Mouse (Mus musculus): ENCODE data around the gene Phldb2.

Phldb2 gene

DNA sequence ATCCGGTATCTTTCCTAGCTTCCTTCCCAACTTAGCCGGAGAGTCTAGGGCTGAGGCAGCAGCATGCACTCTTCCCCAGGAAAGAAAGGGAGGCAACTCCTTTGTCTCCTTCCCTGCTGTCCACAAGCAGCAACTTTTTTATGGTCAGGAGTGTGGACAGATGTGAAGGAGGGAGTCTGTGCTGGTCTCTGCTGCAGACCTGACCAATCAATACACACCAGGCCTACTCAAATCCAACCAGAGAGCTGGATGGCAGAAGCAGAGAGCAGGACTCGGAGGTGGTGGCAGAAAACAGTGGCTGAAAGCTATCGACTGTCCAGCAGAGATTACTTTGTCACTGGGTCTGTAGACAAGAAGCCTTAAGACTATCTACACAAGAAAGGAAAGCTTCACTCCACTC lies at the start of gene Phldb2:
TSS of gene Phldb2 (minus strand) at position 205 of the 400 bp plus-strand sequence.
- in situ Hi-C loops (cut with MseI, MboI), result loop anchor here in 1 of 2 experiments (25.0 kb wide), 1 partner anchor 191 kb away; no protein-coding TSS in a partner anchor

DNA sequence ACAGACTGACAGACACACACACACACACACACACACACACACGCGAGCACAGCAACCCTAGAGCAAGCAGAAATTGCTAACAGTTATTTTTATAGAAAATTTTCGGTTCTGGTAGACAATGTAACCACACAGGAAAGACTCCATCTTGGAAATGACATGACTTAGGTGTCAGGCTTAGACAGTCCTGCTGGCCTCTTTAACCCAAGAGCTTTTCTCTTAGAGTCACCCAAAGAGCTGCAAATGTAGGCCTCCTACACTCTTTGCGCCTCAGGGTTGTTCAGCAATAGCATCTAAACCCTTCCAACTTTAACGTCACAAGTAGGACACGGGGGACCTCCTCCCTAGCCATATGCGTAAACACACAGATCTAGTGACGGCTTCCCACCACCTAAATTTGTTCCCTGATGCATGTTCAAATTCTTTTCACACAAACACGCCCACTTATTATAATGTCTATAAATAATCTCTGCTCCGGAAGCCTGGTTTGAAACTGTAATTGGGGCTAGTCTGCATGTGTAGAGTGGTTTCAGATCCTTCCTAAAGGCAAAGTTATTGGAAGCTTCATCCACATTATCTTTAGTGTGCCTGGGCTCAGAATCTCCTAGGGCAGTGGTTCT lies 48.3 kb upstream of the Phldb2 start:
- in situ Hi-C loops (cut with MseI, MboI), result no loop called here

GRCm38 (mm10) chr16:46000976-46001375 lies 47.6 kb upstream of the Phldb2 start:
- in situ Hi-C loops (cut with MseI, MboI), result no loop called here

- in situ Hi-C loops (cut with MseI, MboI), result no loop called here
Observed at GRCm38 (mm10) chr16:45999374-46000191, 46.2 kb upstream of the Phldb2 start.

DNA sequence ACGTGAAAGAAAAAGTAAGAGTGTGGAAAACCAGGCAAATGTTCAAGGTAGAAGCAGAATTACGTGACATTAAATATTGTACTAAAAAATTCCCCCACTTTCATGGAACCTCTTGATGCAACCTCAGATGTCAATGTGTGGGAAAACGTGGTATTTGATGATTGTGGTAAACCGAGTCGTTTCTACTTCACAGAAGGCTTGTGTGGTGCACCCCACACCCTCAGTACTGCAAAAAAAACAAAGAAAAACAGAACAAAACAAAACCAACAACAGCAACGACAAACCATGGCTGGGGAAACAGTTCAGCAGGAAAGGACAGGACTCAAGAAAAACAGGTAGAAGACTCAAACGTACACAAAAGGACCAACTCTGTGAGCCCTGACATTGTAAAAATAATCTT lies 44.8 kb upstream of the Phldb2 start:
- in situ Hi-C loops (cut with MseI, MboI), result no loop called here

DNA sequence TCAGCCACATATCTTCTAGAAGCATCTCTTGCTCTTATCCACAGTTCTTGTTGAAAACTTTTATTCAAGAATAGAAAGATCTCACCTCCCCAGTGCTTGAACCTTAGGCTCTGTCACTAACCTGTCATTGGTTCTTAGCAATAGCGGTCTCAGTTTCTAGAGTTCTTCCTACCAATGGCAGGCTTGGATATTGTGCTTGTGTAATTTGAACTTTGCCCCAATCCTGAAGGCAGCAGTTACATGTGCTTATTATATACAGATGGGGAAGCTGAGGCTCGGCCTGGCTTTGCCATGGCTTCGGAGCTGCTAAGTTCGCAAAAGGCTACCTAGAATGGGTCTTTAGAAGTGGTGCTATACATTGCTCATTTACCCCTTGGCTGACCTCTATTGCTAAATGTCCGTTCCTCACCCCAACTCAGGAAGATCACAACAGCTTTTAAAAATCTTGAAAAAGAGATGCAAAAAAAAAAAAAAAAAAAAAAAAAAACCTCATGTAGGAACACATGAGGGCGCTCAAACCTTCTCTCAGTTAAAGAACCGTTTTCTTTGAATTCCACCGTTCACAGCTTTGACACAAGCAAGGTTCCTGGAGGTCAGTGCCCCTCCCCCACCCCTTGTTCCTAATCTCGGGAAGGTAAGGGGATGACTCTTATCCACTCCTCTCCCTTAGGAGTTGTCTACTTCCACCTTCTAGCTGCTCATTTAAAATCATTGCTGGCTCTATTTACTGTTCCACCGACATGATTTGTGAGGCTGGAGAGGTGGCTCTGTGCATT lies 37.7 kb upstream of the Phldb2 start:
- in situ Hi-C loops (cut with MseI, MboI), result no loop called here

GRCm38 (mm10) chr16:45986236-45986635 lies 32.8 kb upstream of the Phldb2 start:
- in situ Hi-C loops (cut with MseI, MboI), result no loop called here

- in situ Hi-C loops (cut with MseI, MboI), result no loop called here
Observed at GRCm38 (mm10) chr16:45984610-45985606, 31.5 kb upstream of the Phldb2 start.

GRCm38 (mm10) chr16:45976251-45976650 lies 22.9 kb upstream of the Phldb2 start:
- in situ Hi-C loops (cut with MseI, MboI), result no loop called here

- in situ Hi-C loops (cut with MseI, MboI), result loop anchor here in 1 of 2 experiments (25.0 kb wide), 1 partner anchor 212 kb away; no protein-coding TSS in a partner anchor
Observed at GRCm38 (mm10) chr16:45973959-45974686, 20.7 kb upstream of the Phldb2 start.

GRCm38 (mm10) chr16:45970187-45970586 lies 16.8 kb upstream of the Phldb2 start:
- in situ Hi-C loops (cut with MseI, MboI), result loop anchor here in 1 of 2 experiments (25.0 kb wide), 1 partner anchor 208 kb away; no protein-coding TSS in a partner anchor

- in situ Hi-C loops (cut with MseI, MboI), result loop anchor here in 1 of 2 experiments (25.0 kb wide), 1 partner anchor 206 kb away; no protein-coding TSS in a partner anchor
Observed at GRCm38 (mm10) chr16:45968716-45969115, 15.3 kb upstream of the Phldb2 start.

DNA sequence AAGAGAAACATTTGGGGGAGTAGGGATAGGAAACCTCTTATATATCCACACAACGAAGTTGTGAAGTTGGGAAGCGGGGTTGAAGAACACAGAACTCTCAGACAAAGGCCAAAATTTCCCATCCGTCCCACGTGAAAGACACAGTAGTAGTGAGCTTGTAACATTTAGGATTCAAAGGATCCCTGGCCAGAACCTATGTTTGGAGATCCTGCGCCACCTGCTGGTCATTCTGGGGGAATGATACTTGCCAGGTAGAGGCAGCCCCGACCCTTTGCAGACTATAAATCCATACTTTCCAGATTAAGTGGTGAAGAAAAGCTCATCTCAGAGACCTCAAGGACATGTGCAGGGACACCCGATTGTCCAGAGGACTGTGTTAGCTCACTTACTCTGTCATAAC lies 14.1 kb upstream of the Phldb2 start:
- in situ Hi-C loops (cut with MseI, MboI), result loop anchor here in 1 of 2 experiments (25.0 kb wide), 1 partner anchor 205 kb away; no protein-coding TSS in a partner anchor

- in situ Hi-C loops (cut with MseI, MboI), result loop anchor here in 1 of 2 experiments (25.0 kb wide), 1 partner anchor 204 kb away; no protein-coding TSS in a partner anchor
Observed at GRCm38 (mm10) chr16:45966604-45967003, 13.2 kb upstream of the Phldb2 start.

DNA sequence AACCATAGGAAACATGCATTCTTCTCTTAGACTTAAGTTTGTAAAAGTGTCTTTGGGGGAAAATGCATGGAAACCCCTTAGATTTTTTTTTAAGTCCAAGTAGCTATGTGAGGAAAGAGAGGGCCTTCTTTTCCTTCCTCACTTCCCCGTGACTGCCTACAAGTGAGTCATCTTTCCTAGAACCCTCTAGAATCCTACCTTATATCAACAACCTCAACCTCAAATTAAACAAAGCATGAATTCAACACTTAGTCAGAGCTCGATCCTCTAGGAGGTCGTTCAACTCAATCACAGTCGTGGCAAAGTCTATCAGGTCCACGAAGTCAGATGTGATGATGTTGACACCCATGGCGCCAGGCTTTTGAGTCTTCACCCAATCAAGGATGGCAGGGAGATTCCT lies 11.4 kb upstream of the Phldb2 start:
- in situ Hi-C loops (cut with MseI, MboI), result loop anchor here in 1 of 2 experiments (25.0 kb wide), 1 partner anchor 202 kb away; no protein-coding TSS in a partner anchor

- in situ Hi-C loops (cut with MseI, MboI), result loop anchor here in 1 of 2 experiments (25.0 kb wide), 1 partner anchor 202 kb away; no protein-coding TSS in a partner anchor
Observed at GRCm38 (mm10) chr16:45963837-45964236, 10.4 kb upstream of the Phldb2 start.

GRCm38 (mm10) chr16:45963088-45963487 lies 9.7 kb upstream of the Phldb2 start:
- in situ Hi-C loops (cut with MseI, MboI), result loop anchor here in 1 of 2 experiments (25.0 kb wide), 1 partner anchor 201 kb away; no protein-coding TSS in a partner anchor

GRCm38 (mm10) chr16:45960978-45961377 lies 7.6 kb upstream of the Phldb2 start:
- in situ Hi-C loops (cut with MseI, MboI), result loop anchor here in 1 of 2 experiments (25.0 kb wide), 1 partner anchor 199 kb away; no protein-coding TSS in a partner anchor

GRCm38 (mm10) chr16:45956390-45956950 lies 3.1 kb upstream of the Phldb2 start:
- in situ Hi-C loops (cut with MseI, MboI), result loop anchor here in 1 of 2 experiments (25.0 kb wide), 1 partner anchor 194 kb away; no protein-coding TSS in a partner anchor
